Mouse (Mus musculus) liver, embryonic 14.5 days (tissue): ENCODE measurements at regions not wholly inside any gene's neighbourhood (a gene's known extent, or its start where the extent isn't known, plus 50 kb on each side); places are given as distances from the start of the nearest gene placed in this dataset.
A peak's percentile ranks its signal among the peaks of the same experiment; 100 is the strongest.

Experiments
- ATAC-seq: fragments of 200-750 bp; cut with Nextera tagmentation; 2 replicates; pipeline ENCODE4 v1.8.0; 2017; ENCODE audit warnings: moderate number of reproducible peaks, mild to moderate bottlenecking, moderate library complexity; ENCODE audit not compliant: insufficient read depth
- DNase-seq, 3 experiments: peaks; one replicate each; pipeline ENCODE4 v3.0.0-alpha.2; 2012 to 2013; ENCODE audit warnings: low read depth in 3 of 3, low spot score in 3 of 3
- H3K27ac ChIP-seq: fragments of 300-500 bp; sonication (generic); 2 replicates; pipeline ENCODE4 v1.5.1; 2014; ENCODE audit warnings: moderate library complexity, mild to moderate bottlenecking, control low read depth, inconsistent platforms
- H3K27me3 ChIP-seq: fragments of 300-500 bp; sonication (generic); 2 replicates; pipeline ENCODE4 v1.6.1; 2014; ENCODE audit warnings: mild to moderate bottlenecking, low read length, moderate library complexity; ENCODE audit not compliant: control insufficient read depth, insufficient read depth
- H3K36me3 ChIP-seq: fragments of 300-500 bp; sonication (generic); replicated peaks from 2 replicates; pipeline ENCODE4 v1.6.1; 2014; ENCODE audit warnings: low read depth; ENCODE audit not compliant: control insufficient read depth, insufficient read depth
- H3K4me1 ChIP-seq, 2 experiments: fragments of 200-500 bp in 1 of 2; fragments of 300-500 bp in 1 of 2; sonication (generic) in 1 of 2; replicated peaks; 2 replicates each; pipeline ENCODE4 v1.6.1; 2012 to 2014; ENCODE audit warnings: antibody characterized with exemption in 1 of 2, inconsistent platforms in 1 of 2, low read length in 1 of 2; ENCODE audit not compliant: control insufficient read depth in 2 of 2, insufficient read depth in 2 of 2
- H3K4me2 ChIP-seq: fragments of 300-500 bp; sonication (generic); 2 replicates; pipeline ENCODE4 v1.6.1; 2014; ENCODE audit warnings: low read depth, mild to moderate bottlenecking, control low read depth, moderate library complexity
- H3K4me3 ChIP-seq, 2 experiments: fragments of 200-500 bp in 1 of 2; fragments of 300-500 bp in 1 of 2; sonication (generic) in 1 of 2; 2 replicates each; pipeline ENCODE4 v1.5.1; 2012 to 2014; ENCODE audit warnings: low read depth in 2 of 2, low read length in 2 of 2, mild to moderate bottlenecking in 2 of 2, control low read depth in 1 of 2, inconsistent platforms in 1 of 2, moderate library complexity in 1 of 2; ENCODE audit not compliant: insufficient read depth in 1 of 2
- H3K9ac ChIP-seq: fragments of 300-500 bp; sonication (generic); replicated peaks from 2 replicates; pipeline ENCODE4 v1.6.1; 2014; ENCODE audit warnings: mild to moderate bottlenecking, control low read depth, moderate library complexity
- H3K9me3 ChIP-seq: fragments of 300-500 bp; sonication (generic); 2 replicates; pipeline ENCODE4 v1.6.1; 2016; ENCODE audit warnings: low read length, mixed read lengths; ENCODE audit not compliant: control insufficient read depth
- CTCF ChIP-seq: IDR thresholded peaks from 2 replicates; pipeline ENCODE4 v1.5.1; 2016; ENCODE audit warnings: antibody characterized with exemption, low read depth, control low read depth
- EP300 ChIP-seq: IDR thresholded peaks from 2 replicates; pipeline ENCODE4 v1.6.1; 2016; ENCODE audit warnings: antibody characterized with exemption, low read depth
- WGBS: fragments of 180-500 bp; shearing (Covaris S2); extraction: QIAGEN DNeasy Blood & Tissue Kit; methylation state at CpG from one replicate; pipeline ENCODE4 v1.1.7; 2014; ENCODE audit not compliant: insufficient replicate concordance; 5-methylcytosine and 5-hydroxymethylcytosine counted together

DNA sequence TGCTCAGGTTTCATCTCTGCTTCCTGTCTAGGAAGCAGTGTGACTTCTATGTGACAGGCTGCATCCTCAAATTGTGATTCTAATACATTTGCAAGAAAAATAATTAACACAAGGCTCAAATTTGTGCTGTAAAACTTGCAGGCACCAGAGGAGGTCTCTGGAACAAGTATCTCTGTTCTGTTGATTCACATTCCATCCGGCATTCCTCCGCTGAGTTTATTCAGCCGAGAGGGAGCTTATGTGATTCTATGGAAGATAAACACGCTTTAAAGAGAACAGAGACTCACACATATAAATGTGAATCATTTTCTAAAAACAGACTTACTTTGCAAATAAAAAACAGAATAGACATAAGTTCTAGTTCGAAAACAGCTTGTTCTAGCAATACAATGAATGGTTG lies 78.7 kb downstream of the Car2 start:
- Histone ChIP-seq H3K4me3 (no peak overlapping the region), H3K27me3 (no peaks in the 10 kb centered on the region), H3K9ac (no peak overlapping the region), H3K4me1 (peaks cover 6 to 9% of the 10 kb centered on the region in 2 experiments; a peak in 3 of 4 replicates), H3K27ac (no peak overlapping the region), H3K9me3 (no peaks in the 10 kb centered on the region), H3K4me2 (no peak overlapping the region), H3K36me3 (no peaks in the 10 kb centered on the region)
- ATAC-seq = no peak
- 76% methylated on average over 5 of the region's 5 CpGs for WGBS
- TF ChIP-seq EP300 (no peak), CTCF (no peak)
- no peak for DNase-seq

DNA sequence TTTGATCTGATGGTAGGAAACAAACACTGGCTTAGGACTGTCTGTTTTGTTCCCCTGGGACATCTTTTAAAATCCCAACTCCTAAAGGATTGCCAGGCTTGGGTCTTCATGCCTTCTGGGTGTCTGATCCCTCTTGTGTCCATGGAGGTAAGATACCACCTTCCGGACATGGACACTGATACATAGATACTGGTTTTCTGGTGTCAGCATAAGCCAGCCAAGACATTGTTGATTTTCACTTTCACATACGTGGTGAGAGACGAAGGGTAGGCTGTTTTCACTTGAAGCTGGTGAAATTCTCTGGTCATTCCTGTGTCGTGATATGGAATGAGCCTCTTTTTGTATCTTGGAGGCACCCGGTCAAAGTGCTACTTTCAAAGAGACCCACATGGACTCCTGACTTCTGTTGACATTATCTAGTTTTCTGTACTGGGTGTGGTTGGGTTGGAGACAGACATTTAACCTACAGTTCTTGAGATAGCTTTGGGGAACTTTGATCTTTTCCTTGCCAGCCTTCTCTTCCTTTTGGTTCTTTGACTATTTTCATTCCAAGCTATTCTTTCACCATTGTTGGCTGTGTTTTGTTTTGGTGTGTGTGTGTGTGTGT lies 79.5 kb downstream of the Car2 start:
- DNase-seq = no peak
- 25% methylated on average over 5 of the region's 5 CpGs for WGBS
- TF ChIP-seq CTCF = no peak
- TF ChIP-seq EP300 = no peak
- Histone ChIP-seq H3K27ac (no peak overlapping the region; the same call in 1 of the 2 replicates), H3K9ac (0 out of 2 replicates have a peak overlapping the region, but pooled peaks have one; percentile 29), H3K4me2 (peak overlapping the region; percentile 43), H3K4me3 (no peak overlapping the region), H3K9me3 (no peaks in the 10 kb centered on the region), H3K36me3 (no peaks in the 10 kb centered on the region), H3K4me1 (peaks cover 6 to 9% of the 10 kb centered on the region in 2 experiments; a peak in 3 of 4 replicates), H3K27me3 (no peaks in the 10 kb centered on the region)
- ATAC-seq = peak; percentile 79

DNA sequence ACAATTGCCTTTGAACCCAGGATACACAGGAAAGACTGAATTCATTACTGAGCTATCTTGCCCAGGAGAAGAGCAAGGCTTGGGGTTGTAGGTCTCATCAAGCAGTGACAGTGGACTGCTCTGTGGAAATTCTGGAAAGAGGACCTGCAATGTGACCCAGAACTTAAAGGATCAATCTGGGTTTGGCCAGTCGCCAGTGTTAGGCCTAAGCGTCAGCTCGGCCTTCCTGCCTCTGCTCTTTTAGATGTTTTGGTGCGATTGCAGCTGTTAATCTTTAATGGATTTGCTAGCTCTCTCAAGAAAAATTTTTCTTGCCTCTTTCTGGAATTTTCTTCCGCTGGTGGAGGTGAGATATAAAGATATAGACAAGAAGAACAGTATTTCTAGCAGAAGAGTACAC lies 81.2 kb downstream of the Car2 start:
- ATAC-seq (no peak), DNase-seq (no peak)
- no peak overlapping the region for H3K27ac ChIP-seq
- no peaks in the 10 kb centered on the region for H3K9me3 ChIP-seq
- peaks cover 6 to 9% of the 10 kb centered on the region in 2 experiments; a peak in 3 of 4 replicates for H3K4me1 ChIP-seq
- WGBS = 82% methylated on average over 5 of the region's 5 CpGs
- H3K9ac ChIP-seq = no peak overlapping the region
- H3K27me3 ChIP-seq = no peaks in the 10 kb centered on the region
- no peak overlapping the region for H3K4me2 ChIP-seq
- H3K4me3 ChIP-seq = no peak overlapping the region
- TF ChIP-seq EP300 (no peak), CTCF (no peak)
- no peaks in the 10 kb centered on the region for H3K36me3 ChIP-seq

DNA sequence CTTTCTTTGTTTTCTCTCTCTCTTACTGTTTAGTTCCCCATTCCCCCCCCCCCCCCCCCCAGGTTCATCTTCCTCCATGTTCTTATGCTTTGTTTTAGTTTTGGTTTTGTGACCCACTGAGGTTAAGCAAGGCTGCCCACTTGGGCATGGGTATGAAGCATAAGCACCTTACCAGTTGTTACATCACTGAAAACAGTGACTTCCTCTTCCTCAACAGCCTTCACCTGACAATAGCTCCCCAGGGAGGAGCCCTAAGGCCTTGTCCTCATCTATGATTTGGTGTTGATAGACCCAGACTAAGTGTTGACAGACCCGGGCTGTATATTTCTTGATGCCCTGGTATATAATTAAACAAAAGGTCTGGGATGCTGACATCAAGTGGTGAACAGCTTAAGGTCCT lies 82.3 kb downstream of the Car2 start:
- DNase-seq = no peak
- ATAC-seq = no peak

DNA sequence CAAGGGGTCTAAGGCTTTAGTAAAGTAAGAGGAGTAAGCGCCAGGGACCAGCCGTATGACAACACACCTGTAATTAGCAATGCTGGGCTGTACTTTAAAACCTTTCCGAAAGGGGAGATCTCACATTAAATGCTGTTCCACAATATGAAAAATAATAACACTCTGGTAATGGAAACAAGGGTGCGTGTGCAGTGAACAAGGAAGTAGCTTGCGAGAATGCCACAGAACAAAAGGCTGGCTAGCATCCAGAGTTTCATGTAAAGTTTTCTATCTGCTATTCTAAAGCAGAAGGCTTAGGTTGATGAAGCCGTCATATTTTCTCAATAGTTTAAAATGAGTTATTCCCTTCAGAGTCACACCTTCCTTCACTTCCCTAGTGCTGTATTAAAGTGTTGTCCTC lies 83.6 kb downstream of the Car2 start:
- Histone ChIP-seq H3K4me3 (no peak overlapping the region), H3K27ac (no peak overlapping the region), H3K27me3 (no peaks in the 10 kb centered on the region), H3K9ac (no peak overlapping the region), H3K4me2 (no peak overlapping the region), H3K4me1 (peaks cover 6 to 8% of the 10 kb centered on the region in 2 experiments; a peak in 3 of 4 replicates), H3K36me3 (no peaks in the 10 kb centered on the region), H3K9me3 (no peaks in the 10 kb centered on the region)
- WGBS = 77% methylated on average over 6 of the region's 6 CpGs
- TF ChIP-seq CTCF = no peak
- no peak for TF ChIP-seq EP300
- DNase-seq (no peak), ATAC-seq (no peak)

More for the DNA sequence above, 82.3 kb downstream of the Car2 start:
- no peaks in the 10 kb centered on the region for H3K9me3 ChIP-seq
- no peaks in the 10 kb centered on the region for H3K27me3 ChIP-seq
- H3K4me3 ChIP-seq = no peak overlapping the region
- TF ChIP-seq CTCF = no peak
- TF ChIP-seq EP300 = no peak
- no peak overlapping the region for H3K4me2 ChIP-seq
- H3K4me1 ChIP-seq = peaks cover 6 to 9% of the 10 kb centered on the region in 2 experiments; a peak in 3 of 4 replicates
- H3K9ac ChIP-seq = no peak overlapping the region
- 58% methylated on average over 1 of the region's 1 CpGs for WGBS
- no peak overlapping the region for H3K27ac ChIP-seq
- no peaks in the 10 kb centered on the region for H3K36me3 ChIP-seq
